Mouse (Mus musculus) intestine, postnatal 0 days (tissue): ENCODE results near the gene Zbtb7b. TPM values are rescaled to one million over a fixed set of nuclear protein-coding genes. Genes with fewer than 3 reads are reported as not detected.

Experiments
- ATAC-seq: fragments of 200-750 bp; cut with Nextera tagmentation; 2 replicates; pipeline ENCODE4 v1.8.0; 2017; ENCODE audit warnings: mild to moderate bottlenecking, moderate TSS enrichment, moderate library complexity
- H3K27ac ChIP-seq: fragments of 300-500 bp; sonication (generic); 2 replicates; pipeline ENCODE4 v1.5.1; 2014; ENCODE audit warnings: mild to moderate bottlenecking, low read depth, low read length, moderate library complexity
- H3K27me3 ChIP-seq: fragments of 300-500 bp; sonication (generic); replicated peaks from 2 replicates; pipeline ENCODE4 v1.6.1; 2014; ENCODE audit warnings: low read length, mixed read lengths; ENCODE audit not compliant: control insufficient read depth, insufficient read depth
- H3K36me3 ChIP-seq: fragments of 300-500 bp; sonication (generic); 2 replicates; pipeline ENCODE4 v1.6.1; 2014; ENCODE audit warnings: mild to moderate bottlenecking, moderate library complexity; ENCODE audit not compliant: control insufficient read depth, insufficient read depth
- H3K4me1 ChIP-seq: fragments of 300-500 bp; sonication (generic); replicated peaks from 2 replicates; pipeline ENCODE4 v1.6.1; 2014; ENCODE audit warnings: antibody characterized with exemption, low read length, mixed read lengths; ENCODE audit not compliant: control insufficient read depth, insufficient read depth
- H3K4me2 ChIP-seq: fragments of 300-500 bp; sonication (generic); replicated peaks from 2 replicates; pipeline ENCODE4 v1.6.1; 2014; ENCODE audit warnings: low read depth, mild to moderate bottlenecking, moderate library complexity
- H3K4me3 ChIP-seq: fragments of 300-500 bp; sonication (generic); 2 replicates; pipeline ENCODE4 v1.5.1; 2014; ENCODE audit warnings: low read depth, low read length
- H3K9ac ChIP-seq: fragments of 300-500 bp; sonication (generic); 2 replicates; pipeline ENCODE4 v1.6.1; 2014; ENCODE audit warnings: mild to moderate bottlenecking, low read depth, low read length
- H3K9me3 ChIP-seq: fragments of 300-500 bp; sonication (generic); 2 replicates; pipeline ENCODE4 v1.6.1; 2016; ENCODE audit warnings: mixed run types; ENCODE audit not compliant: control insufficient read depth
- CTCF ChIP-seq: sonication (generic); IDR thresholded peaks from 2 replicates; pipeline ENCODE4 v1.5.1; 2016; ENCODE audit warnings: low read depth, mild to moderate bottlenecking, control low read depth, antibody characterized with exemption, moderate library complexity
- WGBS: fragments of 180-500 bp; shearing (Covaris S2); extraction: QIAGEN DNeasy Blood & Tissue Kit; methylation state at CpG from one replicate; pipeline ENCODE4 v1.1.7; 2014; 5-methylcytosine and 5-hydroxymethylcytosine counted together
- polyA plus RNA-seq: library from polyadenylated mRNA; unstranded; fragments of >200 nt; fragmentation: Nextera tagmentation; extraction: Ambion mirVana; gene quantifications from 2 replicates; pipeline ENCODE4 v1.2.1, GENCODE M21; 2015

Zbtb7b gene
- polyA plus RNA-seq, 1 experiment from 2014 or later = 14.3 TPM

DNA sequence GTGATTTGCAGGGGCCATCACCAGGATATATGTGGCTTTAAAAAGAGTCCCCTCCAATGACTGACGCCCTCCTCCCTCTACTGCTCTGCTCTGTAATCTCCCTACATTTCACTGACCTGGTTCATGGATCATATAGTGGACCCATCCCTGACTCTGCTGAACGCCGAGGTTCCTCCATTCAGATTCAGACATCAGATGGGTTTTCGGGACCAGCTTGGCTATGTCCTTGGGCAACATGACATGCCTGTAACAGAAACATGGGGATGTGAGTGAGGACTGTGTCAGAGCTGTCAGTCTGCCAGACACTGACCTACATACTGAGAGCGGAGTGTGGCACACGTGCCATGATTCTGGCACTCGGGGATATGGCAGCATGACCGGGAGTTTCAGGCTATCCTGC, 21.6 kb upstream of the Zbtb7b start:
- Histone ChIP-seq H3K4me2 (no peak overlapping the region), H3K9me3 (no peaks in the 10 kb centered on the region), H3K9ac (no peak overlapping the region), H3K27ac (no peak overlapping the region), H3K4me3 (no peak overlapping the region), H3K27me3 (no peaks in the 10 kb centered on the region), H3K4me1 (peaks cover 5% of the 10 kb centered on the region), H3K36me3 (peaks cover 21% of the 10 kb centered on the region)
- WGBS = 94% methylated on average over 8 of the region's 8 CpGs
- ATAC-seq = no peak
- TF ChIP-seq CTCF = no peak

DNA sequence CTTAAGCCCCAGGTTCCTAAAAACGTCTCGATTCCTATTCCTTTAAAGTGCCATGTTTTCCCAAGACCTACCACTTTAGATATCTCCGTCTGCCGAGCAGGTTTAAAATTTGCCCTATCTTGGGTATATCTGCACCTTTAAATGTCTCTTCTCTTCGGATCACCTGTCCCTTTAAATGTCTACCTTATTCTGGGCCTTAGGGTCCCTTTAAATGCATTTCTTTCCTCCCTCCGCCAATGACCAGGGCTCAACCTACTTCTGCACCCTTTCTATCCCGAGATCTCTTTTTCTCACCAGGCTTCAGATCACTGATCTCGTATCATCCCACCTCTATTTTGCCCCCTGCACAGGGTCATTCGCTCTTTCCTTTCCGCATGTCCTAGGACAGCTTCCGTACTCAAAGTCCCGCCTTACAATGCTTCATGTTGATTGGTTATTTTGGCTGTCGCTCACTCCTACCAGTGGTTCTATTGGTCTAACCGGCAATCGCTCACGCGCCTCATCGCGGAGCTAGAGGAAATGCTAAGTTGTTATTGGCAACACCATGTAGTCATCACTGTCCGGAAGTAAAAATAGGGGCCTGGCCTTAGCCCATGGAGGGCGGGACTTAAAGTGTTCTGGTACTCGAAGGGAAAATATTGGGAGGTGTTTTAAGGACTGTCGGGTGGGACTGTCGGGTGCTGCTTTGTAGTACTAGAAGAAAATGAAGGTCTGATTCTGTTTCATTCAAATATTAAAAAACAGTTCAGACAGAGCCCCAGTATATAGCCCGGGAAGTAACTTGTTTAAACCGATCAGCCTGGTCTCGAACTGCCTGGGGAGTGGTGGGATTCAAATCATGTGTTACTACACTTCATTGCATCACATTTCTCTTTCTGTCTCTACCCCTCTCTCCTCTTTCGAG, 17.2 kb upstream of the Zbtb7b start, which contains the start of gene Flad1:
TSS of gene Flad1 (minus strand) at position 381 of the 904 bp plus-strand sequence.
- Histone ChIP-seq H3K9ac (peak within 1 kb of the TSS; percentile 62), H3K4me2 (peak within 1 kb of the TSS; percentile 77), H3K4me1 (no peaks in the 10 kb centered on the region; the same call in 1 of the 2 replicates), H3K36me3 (peaks cover 34% of the 10 kb centered on the region), H3K9me3 (no peaks in the 10 kb centered on the region), H3K27me3 (no peaks in the 10 kb centered on the region), H3K27ac (peak within 1 kb of the TSS; percentile 42), H3K4me3 (peak within 1 kb of the TSS; percentile 64)
- WGBS = 5% methylated on average over 28 of the region's 28 CpGs
- TF ChIP-seq CTCF = no peak
- peak; percentile 97 for ATAC-seq

DNA sequence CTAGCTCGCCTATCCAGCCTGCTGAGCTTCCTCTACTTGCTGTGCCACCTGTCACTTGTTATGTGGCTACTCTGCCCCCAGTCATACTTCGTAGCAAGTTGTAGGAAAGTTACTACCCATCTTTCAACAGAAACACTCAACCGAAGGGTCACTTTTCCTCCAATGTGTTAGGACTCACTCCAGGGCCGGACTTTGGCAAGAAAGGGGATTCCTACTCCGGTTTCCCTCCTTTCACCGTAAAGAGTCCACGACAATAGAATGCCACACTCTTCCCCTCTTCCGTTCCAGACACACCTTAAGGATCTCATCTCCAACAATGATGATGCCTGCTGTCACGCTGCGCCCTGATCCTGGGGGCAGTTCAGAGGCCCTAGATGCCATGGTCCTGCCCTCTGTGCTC, 16.3 kb upstream of the Zbtb7b start:
- Histone ChIP-seq H3K27me3 (no peaks in the 10 kb centered on the region), H3K27ac (peak overlapping the region; percentile 42), H3K36me3 (peaks cover 34% of the 10 kb centered on the region), H3K4me2 (peak overlapping the region; percentile 77), H3K4me3 (peak overlapping the region; percentile 64), H3K9ac (peak overlapping the region; percentile 62), H3K9me3 (no peaks in the 10 kb centered on the region), H3K4me1 (no peaks in the 10 kb centered on the region; the same call in 1 of the 2 replicates)
- 64% methylated on average over 10 of the region's 10 CpGs for WGBS
- TF ChIP-seq CTCF = no peak
- no peak for ATAC-seq

DNA sequence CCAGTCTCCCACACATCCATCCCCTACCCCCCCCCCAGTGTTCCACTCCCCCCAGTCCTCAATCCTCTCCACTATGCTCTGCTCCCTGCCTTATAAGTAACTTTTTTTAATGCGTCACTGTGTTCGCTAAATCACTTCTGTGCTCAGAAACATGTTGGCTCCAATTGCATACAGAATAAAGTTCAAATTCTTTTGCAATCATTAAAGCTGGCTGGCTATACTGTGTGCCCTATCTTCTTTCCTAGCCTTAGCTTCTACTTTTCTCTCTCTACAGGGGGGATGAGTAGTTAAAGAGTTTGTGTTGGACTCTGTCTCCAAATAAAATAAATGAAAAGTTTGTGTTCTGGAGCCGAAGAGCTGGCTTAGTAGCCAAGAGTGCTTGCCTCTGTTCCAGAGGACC, 15.1 kb upstream of the Zbtb7b start:
- TF ChIP-seq CTCF = no peak
- Histone ChIP-seq H3K9ac (no peak overlapping the region), H3K9me3 (no peaks in the 10 kb centered on the region), H3K27ac (no peak overlapping the region), H3K27me3 (no peaks in the 10 kb centered on the region), H3K4me3 (no peak overlapping the region), H3K4me2 (no peak overlapping the region), H3K4me1 (no peaks in the 10 kb centered on the region; the same call in 1 of the 2 replicates), H3K36me3 (peaks cover 32% of the 10 kb centered on the region)
- ATAC-seq = no peak
- WGBS = 83% methylated on average over 3 of the region's 3 CpGs

DNA sequence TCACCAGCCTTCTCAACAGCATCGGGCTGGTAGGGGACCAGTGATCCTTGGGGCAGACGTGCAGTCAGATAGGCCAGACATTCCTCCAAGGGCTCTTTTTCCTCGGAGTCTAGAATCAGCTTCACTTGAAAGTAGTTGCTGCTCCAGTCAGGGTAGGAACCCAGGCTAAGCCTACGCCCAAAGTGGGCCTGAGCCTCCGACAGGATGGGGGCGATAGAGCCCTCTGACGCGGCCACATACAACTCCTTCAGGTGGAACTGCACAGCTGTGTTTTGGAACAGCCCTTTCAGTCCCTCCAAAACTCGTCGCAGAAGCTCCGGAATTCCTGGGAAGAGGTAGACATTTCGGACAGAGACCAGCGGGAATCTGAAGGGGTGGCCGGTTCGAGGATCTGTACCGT, 13.9 kb upstream of the Zbtb7b start:
- Histone ChIP-seq H3K27me3 (no peaks in the 10 kb centered on the region), H3K9me3 (no peaks in the 10 kb centered on the region), H3K4me2 (no peak overlapping the region), H3K36me3 (peaks cover 35% of the 10 kb centered on the region), H3K9ac (no peak overlapping the region), H3K4me1 (no peaks in the 10 kb centered on the region; the same call in 1 of the 2 replicates), H3K4me3 (no peak overlapping the region), H3K27ac (no peak overlapping the region)
- no peak for TF ChIP-seq CTCF
- no peak for ATAC-seq
- WGBS = 70% methylated on average over 16 of the region's 16 CpGs

DNA sequence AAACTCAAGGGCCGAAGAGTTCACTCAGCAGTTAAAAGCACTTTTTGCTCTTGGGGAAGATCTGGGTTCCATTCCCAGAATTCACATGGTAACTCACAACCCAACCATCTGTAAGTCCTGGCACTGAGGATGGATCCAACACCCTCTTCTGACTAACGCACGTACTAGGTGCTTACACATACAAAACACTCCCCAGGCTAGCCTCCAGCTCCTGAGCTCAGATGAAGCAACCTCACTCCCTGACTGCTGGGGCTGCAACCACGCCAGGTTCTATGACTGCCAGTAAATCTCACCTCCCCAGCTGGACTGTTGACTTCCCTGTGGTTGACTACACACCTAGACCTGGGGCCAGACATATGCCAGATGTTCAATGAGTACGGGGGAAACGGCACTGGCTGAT, 12.3 kb upstream of the Zbtb7b start:
- WGBS = 82% methylated on average over 6 of the region's 6 CpGs
- no peak for TF ChIP-seq CTCF
- no peaks in the 10 kb centered on the region; the same call in 1 of the 2 replicates for H3K4me1 ChIP-seq
- H3K4me3 ChIP-seq = no peak overlapping the region
- H3K9ac ChIP-seq = no peak overlapping the region
- H3K9me3 ChIP-seq = no peaks in the 10 kb centered on the region
- H3K4me2 ChIP-seq = no peak overlapping the region
- no peak for ATAC-seq
- no peak overlapping the region for H3K27ac ChIP-seq
- H3K36me3 ChIP-seq = peaks cover 48% of the 10 kb centered on the region
- H3K27me3 ChIP-seq = no peaks in the 10 kb centered on the region
